Mouse (Mus musculus): ENCODE results near the gene Itgae. TPM values are rescaled to one million over a fixed set of nuclear protein-coding genes. Genes with fewer than 3 reads are reported as not detected.

Gene Itgae
- total and polyA plus RNA-seq, 3 experiments = 0.14 to 0.37 (median 0.16) TPM

DNA sequence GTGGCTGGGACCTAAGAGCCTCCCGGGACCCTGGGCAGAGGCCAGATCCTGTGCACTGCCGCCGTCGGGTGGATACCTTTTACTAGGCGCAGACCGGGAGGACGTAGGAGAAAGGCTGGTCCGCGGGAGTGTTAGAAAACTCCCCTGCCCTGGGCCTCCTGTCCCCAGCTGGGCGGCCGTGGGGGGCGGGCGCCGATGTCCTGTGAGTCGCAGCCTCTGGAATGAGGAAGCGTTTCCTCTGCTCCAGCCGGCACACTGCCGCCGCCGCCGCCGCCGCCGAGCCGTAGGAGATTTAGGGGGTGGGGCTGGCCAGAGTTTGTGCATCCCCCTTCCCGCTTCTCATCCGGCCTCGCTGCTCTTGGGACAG lies 87.1 kb downstream of the Itgae start:
- Histone ChIP-seq H3K79me2 (replicated peaks; ENCODE audit: control insufficient read depth, insufficient read depth, low read length) (peaks cover 2% of the 10 kb centered on the region), H3K4me3 (peak overlapping the region; percentile 94), H3K27ac (peak overlapping the region; percentile 99), H3K27me3 (ENCODE audit: control insufficient read depth, insufficient read depth, low read length) (no peaks in the 10 kb centered on the region), H3K4me1 (ENCODE audit: control insufficient read depth, insufficient read depth, low read length) (peaks cover 10% of the 10 kb centered on the region), H3K9ac (ENCODE audit: low read depth, low read length) (peak overlapping the region; percentile 87), H3K36me3 (ENCODE audit: control insufficient read depth, insufficient read depth, low read length) (peaks cover 7% of the 10 kb centered on the region)
- WGBS = 2% methylated on average over 28 of the region's 28 CpGs
- intact Hi-C loops (cut with DNase I) = loop anchor here (1.0 kb wide), 1 partner anchor 39 kb away; the partner anchor contains the start of gene Haspin
- peak; percentile 87 to 88 for DNase-seq
- no peak for TF ChIP-seq POLR2A (IDR thresholded peaks at IDR 0.05; ENCODE audit: insufficient read depth, low read depth, low read length)
- no peak for TF ChIP-seq CTCF (IDR thresholded peaks at IDR 0.05)
- TF ChIP-seq EP300 (IDR thresholded peaks at IDR 0.05; ENCODE audit: insufficient read depth, low read depth, low read length) = 0 out of 2 replicates have a peak, but pooled peaks have one; percentile 28

DNA sequence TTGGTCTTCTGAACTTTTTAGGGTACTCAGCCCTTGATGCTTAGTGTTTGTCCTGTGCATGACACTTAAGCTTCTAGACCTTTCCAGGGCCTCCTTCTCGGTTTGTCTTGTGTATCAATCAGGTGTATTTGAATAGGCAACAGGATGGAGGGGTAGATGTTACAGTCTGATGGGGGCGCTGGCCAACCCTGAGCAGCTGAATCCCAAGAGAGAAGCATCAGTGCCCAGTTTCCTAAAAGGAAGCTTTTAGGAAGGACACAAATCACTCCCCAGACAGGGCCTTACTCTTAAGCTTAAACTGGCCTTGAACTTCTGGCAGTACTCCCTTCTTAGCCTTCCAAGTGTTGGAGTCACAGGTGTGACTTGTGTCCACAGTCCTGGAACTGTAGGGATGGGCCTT lies 87.5 kb downstream of the Itgae start:
- DNase-seq = no peak

GRCm38 (mm10) chr11:73185872-73186615 lies 95.7 kb downstream of the Itgae start:
- TF ChIP-seq EP300 (IDR thresholded peaks at IDR 0.05; ENCODE audit: insufficient read depth, low read depth, low read length) = no peak
- no peak for TF ChIP-seq CTCF (IDR thresholded peaks at IDR 0.05)
- no peak for TF ChIP-seq POLR2A (IDR thresholded peaks at IDR 0.05; ENCODE audit: insufficient read depth, low read depth, low read length)
- no peak overlapping the region for H3K4me3 ChIP-seq
- WGBS = 86% methylated on average over 10 of the region's 10 CpGs
- no peak for DNase-seq
- no peak overlapping the region for H3K27ac ChIP-seq
- intact Hi-C loops (cut with DNase I) = no loop called here
- no peaks in the 10 kb centered on the region for H3K4me1 ChIP-seq (ENCODE audit: control insufficient read depth, insufficient read depth, low read length)
- H3K79me2 ChIP-seq (replicated peaks; ENCODE audit: control insufficient read depth, insufficient read depth, low read length) = no peaks in the 10 kb centered on the region
- no peaks in the 10 kb centered on the region for H3K36me3 ChIP-seq (ENCODE audit: control insufficient read depth, insufficient read depth, low read length)
- no peak overlapping the region for H3K9ac ChIP-seq (ENCODE audit: low read depth, low read length)
- no peaks in the 10 kb centered on the region for H3K27me3 ChIP-seq (ENCODE audit: control insufficient read depth, insufficient read depth, low read length)

More for the DNA sequence above, 87.5 kb downstream of the Itgae start:
- Histone ChIP-seq H3K4me1 (ENCODE audit: control insufficient read depth, insufficient read depth, low read length) (peaks cover 7% of the 10 kb centered on the region), H3K9ac (ENCODE audit: low read depth, low read length) (peak overlapping the region; percentile 87), H3K27me3 (ENCODE audit: control insufficient read depth, insufficient read depth, low read length) (no peaks in the 10 kb centered on the region), H3K27ac (peak overlapping the region; percentile 99), H3K4me3 (peak overlapping the region; percentile 94), H3K36me3 (ENCODE audit: control insufficient read depth, insufficient read depth, low read length) (peaks cover 5% of the 10 kb centered on the region), H3K79me2 (replicated peaks; ENCODE audit: control insufficient read depth, insufficient read depth, low read length) (peaks cover 2% of the 10 kb centered on the region)
- WGBS = 0% methylated on average over 2 of the region's 2 CpGs
- intact Hi-C loops (cut with DNase I) = loop anchor here (1.0 kb wide), 1 partner anchor 40 kb away; the partner anchor contains the start of gene Haspin
- TF ChIP-seq EP300 (IDR thresholded peaks at IDR 0.05; ENCODE audit: insufficient read depth, low read depth, low read length) = no peak
- no peak for TF ChIP-seq CTCF (IDR thresholded peaks at IDR 0.05)
- no peak for TF ChIP-seq POLR2A (IDR thresholded peaks at IDR 0.05; ENCODE audit: insufficient read depth, low read depth, low read length)

DNA sequence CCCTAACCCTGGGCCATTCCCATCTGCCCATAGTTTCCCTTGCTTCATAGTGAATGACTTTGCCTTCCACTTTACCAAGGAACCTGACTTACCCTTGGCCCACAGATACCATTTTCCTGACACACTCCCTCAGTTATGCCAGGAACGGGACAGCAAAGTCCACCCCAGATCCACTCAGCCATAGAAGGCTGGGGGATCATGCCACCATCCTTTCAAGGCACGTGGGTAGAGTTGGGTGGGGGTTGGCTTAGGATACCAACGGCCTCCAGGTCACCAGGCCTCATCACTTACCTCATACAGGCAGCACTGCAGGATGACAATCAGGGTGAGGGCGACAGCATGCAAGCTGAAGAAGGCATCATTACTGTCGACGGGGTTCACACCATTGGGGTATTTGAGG lies 96.8 kb downstream of the Itgae start:
- no peak overlapping the region for H3K27ac ChIP-seq
- 86% methylated on average over 6 of the region's 6 CpGs for WGBS

DNA sequence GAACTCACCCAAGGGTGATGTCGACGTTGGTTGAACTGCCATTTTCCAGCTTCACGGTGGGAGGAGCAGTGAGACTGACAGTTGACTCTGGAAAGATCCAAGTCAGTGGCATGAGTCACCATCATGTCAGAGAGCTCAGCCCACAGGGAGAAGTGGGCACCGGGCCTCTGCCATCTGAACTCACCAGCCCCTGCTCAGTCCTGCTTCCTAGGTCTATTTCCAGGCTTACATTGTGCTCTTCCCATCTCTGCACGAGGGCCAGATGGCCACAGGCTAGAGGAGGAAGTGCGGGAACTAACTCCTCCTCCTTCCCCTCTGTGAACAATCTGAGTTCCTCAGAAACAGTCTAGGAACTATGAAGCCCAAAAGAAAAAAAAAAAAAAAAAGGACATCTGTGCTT lies 102.7 kb downstream of the Itgae start:
- H3K27ac ChIP-seq = no peak overlapping the region
- no peaks in the 10 kb centered on the region for H3K36me3 ChIP-seq (ENCODE audit: control insufficient read depth, insufficient read depth, low read length)
- intact Hi-C loops (cut with DNase I) = no loop called here
- no peak overlapping the region for H3K4me3 ChIP-seq
- no peak overlapping the region for H3K9ac ChIP-seq (ENCODE audit: low read depth, low read length)
- TF ChIP-seq CTCF (IDR thresholded peaks at IDR 0.05) = no peak
- TF ChIP-seq EP300 (IDR thresholded peaks at IDR 0.05; ENCODE audit: insufficient read depth, low read depth, low read length) = no peak
- no peak for TF ChIP-seq POLR2A (IDR thresholded peaks at IDR 0.05; ENCODE audit: insufficient read depth, low read depth, low read length)
- WGBS = 54% methylated on average over 6 of the region's 6 CpGs
- no peaks in the 10 kb centered on the region for H3K79me2 ChIP-seq (replicated peaks; ENCODE audit: control insufficient read depth, insufficient read depth, low read length)
- peaks cover 2% of the 10 kb centered on the region; the same call in 1 of the 2 replicates for H3K4me1 ChIP-seq (ENCODE audit: control insufficient read depth, insufficient read depth, low read length)
- no peaks in the 10 kb centered on the region for H3K27me3 ChIP-seq (ENCODE audit: control insufficient read depth, insufficient read depth, low read length)
- DNase-seq = peak in 1 of 2 experiments; percentile 40

More for the DNA sequence above, 96.8 kb downstream of the Itgae start:
- H3K4me3 ChIP-seq = no peak overlapping the region
- no peaks in the 10 kb centered on the region for H3K4me1 ChIP-seq (ENCODE audit: control insufficient read depth, insufficient read depth, low read length)
- H3K27me3 ChIP-seq (ENCODE audit: control insufficient read depth, insufficient read depth, low read length) = no peaks in the 10 kb centered on the region
- H3K36me3 ChIP-seq (ENCODE audit: control insufficient read depth, insufficient read depth, low read length) = no peaks in the 10 kb centered on the region
- TF ChIP-seq POLR2A (IDR thresholded peaks at IDR 0.05; ENCODE audit: insufficient read depth, low read depth, low read length) (no peak), CTCF (IDR thresholded peaks at IDR 0.05) (no peak), EP300 (IDR thresholded peaks at IDR 0.05; ENCODE audit: insufficient read depth, low read depth, low read length) (no peak)
- intact Hi-C loops (cut with DNase I) = no loop called here
- DNase-seq = no peak
- no peaks in the 10 kb centered on the region for H3K79me2 ChIP-seq (replicated peaks; ENCODE audit: control insufficient read depth, insufficient read depth, low read length)
- no peak overlapping the region for H3K9ac ChIP-seq (ENCODE audit: low read depth, low read length)

GRCm38 (mm10) chr11:73194444-73194843 lies 104.1 kb downstream of the Itgae start:
- intact Hi-C loops (cut with DNase I) = no loop called here
- Histone ChIP-seq H3K27ac (no peak overlapping the region), H3K4me1 (ENCODE audit: control insufficient read depth, insufficient read depth, low read length) (peaks cover 2% of the 10 kb centered on the region; the same call in 1 of the 2 replicates), H3K27me3 (ENCODE audit: control insufficient read depth, insufficient read depth, low read length) (no peaks in the 10 kb centered on the region), H3K9ac (ENCODE audit: low read depth, low read length) (no peak overlapping the region), H3K4me3 (no peak overlapping the region), H3K79me2 (replicated peaks; ENCODE audit: control insufficient read depth, insufficient read depth, low read length) (no peaks in the 10 kb centered on the region), H3K36me3 (ENCODE audit: control insufficient read depth, insufficient read depth, low read length) (no peaks in the 10 kb centered on the region)
- TF ChIP-seq POLR2A (IDR thresholded peaks at IDR 0.05; ENCODE audit: insufficient read depth, low read depth, low read length) = no peak
- 48% methylated on average over 2 of the region's 2 CpGs for WGBS
- DNase-seq = no peak

Other genes starting within 250 kb of the Itgae start
- gene Atp2a3, start 129.4 kb upstream of the Itgae start, total RNA-seq (2021) = 10 to 100 TPM; 10.9 to 14.5 TPM
- gene Atp2a3, start 129.4 kb upstream of the Itgae start, polyA plus RNA-seq (2012; rRNA removed) = 15.9 and 17.3 TPM in 2 replicates
- under 1 TPM; 0.21 to 0.86 TPM for gene P2rx1, start 91.5 kb upstream of the Itgae start, total RNA-seq (2021)
- gene P2rx1, start 91.5 kb upstream of the Itgae start, polyA plus RNA-seq (2012; rRNA removed) = 0.76 and 0.91 TPM in 2 replicates
- gene Camkk1, start 71.6 kb upstream of the Itgae start, total RNA-seq (2021) = 1 to 10 TPM in 1 of 2 experiments, under 1 TPM in 1; 0.63 to 1.2 TPM
- gene Camkk1, start 71.6 kb upstream of the Itgae start, polyA plus RNA-seq (2012; rRNA removed) = 1.7 and 1.8 TPM in 2 replicates
- gene Ncbp3, start 42.8 kb upstream of the Itgae start, total RNA-seq (2021) = 1 to 10 TPM; 5.6 to 5.7 TPM
- gene Ncbp3, start 42.8 kb upstream of the Itgae start, polyA plus RNA-seq (2012; rRNA removed) = 2.0 and 4.2 TPM in 2 replicates
- gene Haspin, start 47.7 kb downstream of the Itgae start, total RNA-seq (2021) = under 1 TPM; 0.16 TPM
- gene Haspin, start 47.7 kb downstream of the Itgae start, polyA plus RNA-seq (2012; rRNA removed) = 0.15 and 0.23 TPM in 2 replicates
- gene P2rx5, start 69.8 kb downstream of the Itgae start, total RNA-seq (2021) = 10 to 100 TPM; 13.1 to 14.6 TPM
- 11.3 and 19.5 TPM in 2 replicates for gene P2rx5, start 69.8 kb downstream of the Itgae start, polyA plus RNA-seq (2012; rRNA removed)
- gene Emc6, start 86.5 kb downstream of the Itgae start, total RNA-seq (2021) = 10 to 100 TPM; 80.5 to 98.5 TPM
- 50.5 and 54.3 TPM in 2 replicates for gene Emc6, start 86.5 kb downstream of the Itgae start, polyA plus RNA-seq (2012; rRNA removed)
- 10 to 100 TPM; 45.0 to 48.5 TPM for gene Tax1bp3, start 86.5 kb downstream of the Itgae start, total RNA-seq (2021)
- gene Tax1bp3, start 86.5 kb downstream of the Itgae start, polyA plus RNA-seq (2012; rRNA removed) = 60.4 and 63.0 TPM in 2 replicates
- 10 to 100 TPM; 10.7 to 11.8 TPM for gene Ctns, start 108.5 kb downstream of the Itgae start, total RNA-seq (2021)
- 12.7 and 15.4 TPM in 2 replicates for gene Ctns, start 108.5 kb downstream of the Itgae start, polyA plus RNA-seq (2012; rRNA removed)
- 1 to 10 TPM in 1 of 2 experiments, under 1 TPM in 1; 0.97 to 1.1 TPM for gene Shpk, start 108.9 kb downstream of the Itgae start, total RNA-seq (2021)
- gene Shpk, start 108.9 kb downstream of the Itgae start, polyA plus RNA-seq (2012; rRNA removed) = 2.2 and 2.8 TPM in 2 replicates
- gene Trpv1, start 143.7 kb downstream of the Itgae start, total RNA-seq (2021) = under 1 TPM; 0.08 to 0.11 TPM
- 0.21 and 0.29 TPM in 2 replicates for gene Trpv1, start 143.7 kb downstream of the Itgae start, polyA plus RNA-seq (2012; rRNA removed)
- gene Trpv3, start 176.8 kb downstream of the Itgae start, total RNA-seq (2021) = under 1 TPM; 0.03 to 0.05 TPM
- gene Trpv3, start 176.8 kb downstream of the Itgae start, polyA plus RNA-seq (2012; rRNA removed) = 0.04 and 0.09 TPM in 2 replicates
- 1 to 10 TPM; 1.4 to 1.5 TPM for gene Aspa, start 239.0 kb downstream of the Itgae start, total RNA-seq (2021)
- 2.2 and 4.4 TPM in 2 replicates for gene Aspa, start 239.0 kb downstream of the Itgae start, polyA plus RNA-seq (2012; rRNA removed)
- not detected for gene Gm49340, start 239.2 kb downstream of the Itgae start, total RNA-seq (2021)
- gene Gm49340, start 239.2 kb downstream of the Itgae start, polyA plus RNA-seq (2012; rRNA removed) = 0.06 TPM in 1 of 2 replicates, not detected in the other
- not detected for gene Spata22, start 239.2 kb downstream of the Itgae start, total RNA-seq (2021)
- gene Spata22, start 239.2 kb downstream of the Itgae start, polyA plus RNA-seq (2012; rRNA removed) = 0.08 and 0.15 TPM in 2 replicates